Mouse (Mus musculus): ENCODE data around the gene Rad1. TPM values are rescaled to one million over a fixed set of nuclear protein-coding genes. Genes with fewer than 3 reads are reported as not detected.

Gene Rad1
- 1 to 10 TPM; 4.6 to 7.0 TPM for total RNA-seq (2021)
- long read RNA-seq, experiment 1, transcript Rad1-201 (6 exons, 1,514 nt): major isoform, 6 of 14 reads
- long read RNA-seq, experiment 1, partial matches to known transcripts: 0 of 14 reads
- long read RNA-seq, experiment 1, other reads (novel, unspliced or antisense): 8 of 14 reads
- long read RNA-seq, experiment 2, partial matches to known transcripts: 3 of 15 reads
- long read RNA-seq, experiment 2, other reads (novel, unspliced or antisense): 8 of 15 reads

DNA sequence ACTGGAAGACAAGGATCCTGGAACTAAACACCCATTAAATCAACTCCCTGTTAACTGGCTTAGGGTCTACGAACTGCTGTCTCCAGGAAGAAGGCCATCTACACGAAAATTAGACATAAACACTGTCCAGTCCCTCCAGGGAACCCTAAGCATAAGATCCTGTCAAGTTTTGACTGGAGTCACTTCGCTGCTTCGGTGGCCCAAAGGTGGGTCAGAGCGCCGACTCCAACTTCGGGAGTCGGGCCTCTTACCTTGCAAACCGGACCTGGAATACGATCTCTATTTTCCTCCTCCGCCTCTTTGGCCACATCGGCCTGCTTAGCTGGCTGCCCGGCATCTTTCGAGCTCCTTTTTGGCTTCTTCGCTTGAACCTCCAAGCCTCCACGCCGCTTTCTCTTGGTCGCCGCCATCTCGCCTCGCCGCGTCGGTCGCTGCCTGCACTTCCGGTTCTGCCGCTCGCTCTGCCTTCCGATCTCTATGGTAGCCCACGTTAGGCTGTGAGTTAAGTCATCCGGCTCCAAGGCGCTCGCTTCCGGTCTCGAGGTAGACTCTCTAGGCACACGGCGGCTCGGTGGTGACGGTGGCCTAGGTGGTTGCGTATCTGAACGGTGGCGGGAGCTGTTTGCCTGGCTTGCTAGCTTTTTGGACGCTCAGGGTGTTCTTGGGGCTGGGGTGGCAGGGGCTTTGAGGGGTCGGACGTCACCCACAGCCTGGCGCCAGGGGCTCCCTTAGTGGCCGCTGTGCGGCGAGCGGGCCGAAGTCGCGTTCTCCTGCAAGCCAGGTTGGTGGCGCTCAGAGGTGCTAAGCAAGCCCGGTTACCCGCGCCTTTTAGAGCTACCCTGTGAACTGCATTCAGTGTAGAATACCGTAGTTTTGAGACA is at the start of gene Rad1, which contains the start of gene Brix1:
TSS of gene Rad1 (plus strand) at position 535 of the 881 bp plus-strand sequence.
TSS of gene Brix1 (minus strand) at position 464 of the 881 bp plus-strand sequence.
- H3K27ac ChIP-seq: peak within 1 kb of the TSS; percentile 95
- no peak for TF ChIP-seq CTCF (IDR thresholded peaks at IDR 0.05)
- peak; percentile 96 for DNase-seq
- H3K4me3 ChIP-seq: peak within 1 kb of the TSS; percentile 80
- intact Hi-C loops (cut with DNase I): loop anchor here (2.0 to 10.0 kb wide), 4 partner anchors 15 to 909 kb away; partner anchors contain the start of genes Dnajc21, Rai14 and Tars

DNA sequence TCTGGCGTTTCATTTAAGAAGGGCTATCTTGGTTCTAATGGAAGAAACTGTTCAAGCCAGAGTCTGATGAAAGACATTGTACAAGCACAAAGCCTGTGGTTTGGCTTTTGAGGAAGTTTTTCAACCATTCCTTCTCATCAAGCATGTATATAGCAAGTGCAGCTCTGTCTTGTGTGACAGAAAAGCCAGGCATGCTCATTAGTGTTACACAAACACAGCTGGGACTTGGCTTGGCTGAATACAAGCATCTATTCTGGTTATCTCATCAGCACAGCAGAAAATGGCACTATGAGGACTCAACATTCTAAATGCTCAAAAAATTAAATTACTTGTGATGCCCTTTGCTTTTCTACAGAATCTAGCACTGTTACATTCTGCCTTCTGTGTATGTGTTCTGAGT is 48.9 kb upstream of the Rad1 start:
- Histone ChIP-seq H3K4me3 (no peak overlapping the region), H3K27ac (no peak overlapping the region)
- TF ChIP-seq CTCF (IDR thresholded peaks at IDR 0.05): no peak
- intact Hi-C loops (cut with DNase I): no loop called here
- no peak for DNase-seq

DNA sequence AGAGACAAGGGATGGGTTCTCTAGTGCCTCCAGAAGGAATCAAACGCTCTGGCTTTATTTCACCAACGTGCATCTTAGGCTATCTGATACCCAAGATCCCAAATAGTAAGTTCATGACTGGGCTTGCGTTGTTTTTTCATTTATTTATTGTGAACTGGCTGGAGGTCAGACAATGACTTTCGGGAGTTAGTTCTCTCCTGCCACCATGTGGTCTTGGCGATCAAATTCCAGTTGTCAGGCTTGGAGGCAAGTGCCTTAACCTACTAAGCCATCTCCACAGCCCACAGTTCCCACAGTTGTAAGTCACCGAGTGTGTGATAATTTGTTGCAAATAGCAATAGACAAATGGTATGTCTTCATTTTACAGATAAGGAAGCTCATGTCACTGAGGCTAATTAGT is 45.9 kb upstream of the Rad1 start:
- Histone ChIP-seq H3K27ac (no peak overlapping the region), H3K4me3 (no peak overlapping the region)
- peak; percentile 15; the same call in 1 of the 2 replicates for TF ChIP-seq CTCF (IDR thresholded peaks at IDR 0.05)
- DNase-seq: no peak
- intact Hi-C loops (cut with DNase I): no loop called here

DNA sequence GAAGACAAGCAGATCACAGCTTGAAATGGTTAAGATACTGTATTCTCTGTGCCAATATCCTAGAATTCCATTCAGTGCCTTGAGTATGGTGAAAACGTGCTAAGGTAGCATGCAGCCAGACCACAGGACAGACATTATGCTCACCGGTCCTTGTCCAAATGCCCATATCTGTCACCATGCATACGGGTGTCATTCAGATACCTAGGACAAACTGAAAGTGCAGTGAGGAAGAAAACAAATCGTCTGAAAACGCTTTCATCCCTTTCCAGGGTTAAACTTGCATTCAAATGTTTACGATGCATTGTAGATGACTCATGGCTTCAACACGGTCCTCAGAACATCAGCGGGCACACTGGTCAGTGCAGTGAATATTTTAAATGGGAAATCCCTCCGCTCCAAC is 44.3 kb upstream of the Rad1 start:
- no peak overlapping the region for H3K4me3 ChIP-seq
- no peak for TF ChIP-seq CTCF (IDR thresholded peaks at IDR 0.05)
- intact Hi-C loops (cut with DNase I): no loop called here
- no peak overlapping the region for H3K27ac ChIP-seq
- no peak for DNase-seq

DNA sequence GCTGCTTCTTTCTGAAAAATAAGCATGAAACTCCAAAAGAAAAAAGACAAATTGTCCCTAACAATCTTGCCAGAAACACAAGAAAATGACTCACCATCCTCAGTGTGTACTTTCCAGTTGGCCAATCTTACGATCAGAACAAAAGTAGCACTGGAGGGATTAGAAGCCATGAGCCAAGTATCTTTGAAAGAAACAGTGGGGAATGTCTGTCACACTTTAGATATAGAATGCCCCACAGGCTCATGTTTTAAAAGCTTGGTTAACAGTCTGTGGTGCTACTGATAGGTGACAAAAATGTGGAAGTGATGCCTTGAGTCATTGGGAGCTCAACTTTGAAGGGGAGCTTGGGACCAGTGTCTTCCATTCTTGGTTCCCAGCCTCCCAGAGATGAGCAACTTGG is 43.5 kb upstream of the Rad1 start:
- no peak for TF ChIP-seq CTCF (IDR thresholded peaks at IDR 0.05)
- no peak for DNase-seq
- Histone ChIP-seq H3K4me3 (no peak overlapping the region), H3K27ac (no peak overlapping the region)
- intact Hi-C loops (cut with DNase I): no loop called here

DNA sequence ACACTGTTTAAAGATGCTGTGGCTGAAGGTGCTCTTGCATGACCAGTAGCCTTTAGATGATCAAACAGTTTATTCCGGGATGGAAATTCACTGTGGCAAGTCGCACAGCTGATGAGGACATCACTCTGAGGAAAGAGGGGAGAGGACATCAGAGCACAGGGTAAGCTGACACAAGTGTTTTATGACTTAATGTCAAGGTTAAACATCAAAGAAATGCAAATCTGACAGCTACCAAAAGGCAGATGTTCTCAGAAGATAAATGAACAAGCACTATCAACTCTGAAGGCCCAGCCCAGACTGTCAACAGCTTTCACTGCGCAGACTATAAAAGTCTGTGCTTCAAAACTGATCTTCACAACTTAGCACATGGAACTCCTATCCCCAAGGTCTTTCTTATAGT is 38.7 kb upstream of the Rad1 start:
- H3K4me3 ChIP-seq: no peak overlapping the region
- no peak for TF ChIP-seq CTCF (IDR thresholded peaks at IDR 0.05)
- DNase-seq: no peak
- intact Hi-C loops (cut with DNase I): no loop called here
- no peak overlapping the region for H3K27ac ChIP-seq

DNA sequence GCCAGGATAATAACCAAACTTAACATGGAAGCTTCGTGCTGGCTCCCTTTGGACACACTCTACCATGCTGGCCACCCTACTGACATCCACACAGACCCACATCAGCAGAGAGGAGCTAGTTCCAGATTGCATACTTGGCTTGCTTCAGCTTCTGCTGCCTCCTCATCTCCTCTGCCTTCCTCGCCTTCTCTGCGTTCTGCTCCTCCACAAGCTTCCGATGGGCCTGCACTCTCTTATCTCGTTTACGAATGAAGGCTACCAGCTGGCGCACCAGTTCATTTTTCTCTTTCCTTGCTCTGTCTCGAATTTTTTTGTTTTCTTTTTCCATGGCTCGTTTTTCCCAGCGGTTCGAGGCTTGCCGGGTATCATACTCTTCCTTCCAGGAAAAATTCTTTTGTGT is 24.8 kb upstream of the Rad1 start:
- DNase-seq: no peak
- no peak overlapping the region for H3K4me3 ChIP-seq
- intact Hi-C loops (cut with DNase I): no loop called here
- H3K27ac ChIP-seq: no peak overlapping the region
- TF ChIP-seq CTCF (IDR thresholded peaks at IDR 0.05): no peak

DNA sequence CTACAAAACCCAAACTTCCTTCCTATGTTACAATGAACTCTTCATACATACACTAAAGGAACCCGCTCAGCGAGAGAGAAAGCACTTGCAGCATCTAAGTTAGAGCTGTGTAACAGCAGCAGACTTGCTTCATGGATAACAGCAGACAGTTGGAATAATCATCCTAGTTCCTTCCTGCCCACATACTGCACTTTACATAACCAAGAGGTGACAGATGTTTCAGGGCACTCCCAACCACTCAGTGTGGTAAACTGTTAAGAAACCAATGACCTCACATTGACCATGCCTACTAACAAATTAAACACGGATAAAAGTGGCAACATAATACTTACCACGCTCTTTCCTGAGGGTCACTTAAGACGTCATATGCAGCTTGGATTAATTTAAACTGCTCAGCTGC is 22.3 kb upstream of the Rad1 start:
- TF ChIP-seq CTCF (IDR thresholded peaks at IDR 0.05): no peak
- no peak overlapping the region for H3K4me3 ChIP-seq
- intact Hi-C loops (cut with DNase I): no loop called here
- H3K27ac ChIP-seq: no peak overlapping the region
- DNase-seq: no peak

DNA sequence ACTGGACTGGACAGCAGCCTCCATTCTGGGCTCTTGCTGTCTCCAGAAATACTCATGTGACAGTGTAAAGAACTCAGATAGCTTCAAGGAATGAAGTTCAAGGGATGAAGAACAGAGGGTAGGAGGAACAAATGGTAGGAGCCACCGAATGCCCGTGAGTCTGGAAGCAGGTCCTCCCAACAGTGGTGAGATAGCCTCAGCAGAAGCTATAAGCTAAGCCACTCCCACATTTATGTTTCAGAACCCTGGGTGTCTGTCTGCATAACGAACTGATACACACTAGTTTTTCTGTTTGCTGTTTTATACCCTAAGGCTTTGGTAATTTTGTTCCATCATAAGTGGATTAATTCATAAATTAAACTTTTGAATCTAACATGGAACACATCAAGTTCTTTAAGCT is 21.1 kb upstream of the Rad1 start:
- TF ChIP-seq CTCF (IDR thresholded peaks at IDR 0.05): no peak
- Histone ChIP-seq H3K27ac (no peak overlapping the region), H3K4me3 (no peak overlapping the region)
- DNase-seq: no peak
- intact Hi-C loops (cut with DNase I): no loop called here

DNA sequence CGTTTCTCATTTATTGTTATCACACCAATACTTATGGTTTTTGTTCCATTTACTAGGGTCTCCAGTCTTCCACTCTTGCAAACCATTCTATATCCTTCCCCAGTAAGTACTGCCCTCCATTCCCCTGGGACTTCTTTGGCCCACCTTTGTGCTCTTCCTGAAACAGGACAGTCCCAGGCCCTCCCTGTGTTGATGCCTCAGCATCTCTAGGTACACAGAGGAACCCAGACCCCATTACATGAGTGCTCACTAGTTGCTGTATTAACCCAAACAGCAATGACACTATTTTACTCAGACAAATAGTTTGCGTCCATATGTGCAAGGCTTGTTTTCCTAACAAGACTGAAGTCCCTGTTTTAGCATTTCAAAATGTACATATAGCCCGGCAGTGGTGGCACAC is 17.1 kb upstream of the Rad1 start:
- Histone ChIP-seq H3K4me3 (no peak overlapping the region), H3K27ac (no peak overlapping the region)
- TF ChIP-seq CTCF (IDR thresholded peaks at IDR 0.05): no peak
- DNase-seq: no peak
- intact Hi-C loops (cut with DNase I): no loop called here

DNA sequence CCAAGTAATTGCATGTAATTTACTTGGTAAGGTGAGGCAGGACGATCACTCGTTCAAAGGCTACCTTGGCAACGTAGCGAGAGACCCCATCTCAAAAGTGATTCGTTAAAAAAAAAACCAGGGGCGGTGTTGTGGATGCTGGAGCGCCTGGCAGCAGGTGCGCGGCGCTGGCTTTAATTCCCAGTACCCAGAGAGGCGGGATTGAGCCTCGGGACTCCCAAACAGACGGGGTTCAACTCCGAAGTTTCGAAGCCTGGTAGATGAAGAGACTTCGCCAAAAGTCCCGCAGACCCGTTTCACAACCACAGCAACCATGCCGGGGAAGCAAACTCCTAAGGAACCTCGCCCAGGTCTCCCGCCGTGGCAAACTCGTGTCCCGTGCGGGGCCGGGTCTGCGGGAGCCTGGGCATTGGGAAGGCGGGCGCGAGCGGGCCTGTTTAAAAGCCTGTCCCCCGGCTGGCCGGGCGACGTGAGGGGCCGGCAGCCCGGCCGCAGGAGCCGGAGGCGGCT is 16.1 kb upstream of the Rad1 start:
- Histone ChIP-seq H3K4me3 (peak overlapping the region; percentile 97), H3K27ac (peak overlapping the region; percentile 95)
- no peak for TF ChIP-seq CTCF (IDR thresholded peaks at IDR 0.05)
- no peak for DNase-seq
- intact Hi-C loops (cut with DNase I): loop anchor here (2.0 kb wide), 1 partner anchor 15 kb away; the partner anchor contains the start of gene Brix1

DNA sequence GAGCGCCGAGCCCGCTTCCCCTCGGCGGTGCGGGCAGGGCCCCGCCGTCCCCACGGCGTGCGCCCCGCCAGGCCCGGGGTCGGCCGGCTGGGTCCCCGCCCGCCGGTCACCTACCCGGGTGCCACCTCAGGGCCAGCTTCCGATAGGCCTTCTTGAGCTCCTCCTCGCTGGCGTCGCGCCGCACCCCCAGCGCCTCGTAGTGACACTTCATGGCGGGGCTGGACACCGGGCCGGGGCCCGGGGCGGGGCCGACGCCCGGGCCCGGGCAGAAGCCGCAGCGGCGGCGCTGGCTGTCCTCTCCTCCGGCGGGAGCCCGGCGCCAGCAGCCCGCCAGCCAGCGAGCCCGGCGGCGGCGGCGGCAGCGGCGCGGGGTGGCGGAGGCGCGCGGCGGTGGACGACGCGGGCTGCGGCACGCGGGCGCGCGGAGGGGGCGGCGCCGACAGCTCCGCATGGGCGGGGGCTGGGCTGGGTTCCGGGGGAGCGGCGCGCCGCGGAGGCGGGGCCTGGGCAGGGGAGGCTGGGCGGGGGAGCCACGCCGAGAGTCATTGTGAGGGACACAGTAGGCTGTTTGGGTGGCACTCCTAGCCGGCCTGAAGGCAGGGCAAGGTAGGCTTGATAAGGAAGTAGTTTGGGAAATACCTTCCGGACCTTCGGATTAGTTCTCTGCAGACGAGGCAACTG is 15.5 kb upstream of the Rad1 start, which contains the start of gene Dnajc21:
TSS of gene Dnajc21 (minus strand) at position 366 of the 681 bp plus-strand sequence.
- intact Hi-C loops (cut with DNase I): loop anchor here (2.0 kb wide), 1 partner anchor 15 kb away; the partner anchor contains the start of gene Brix1
- TF ChIP-seq CTCF (IDR thresholded peaks at IDR 0.05): no peak
- peak; percentile 96 for DNase-seq
- H3K4me3 ChIP-seq: peak within 1 kb of the TSS; percentile 97
- H3K27ac ChIP-seq: peak within 1 kb of the TSS; percentile 95
